Mouse (Mus musculus) CH12.LX (cell line): ENCODE data around the gene Cilp. TPM values are rescaled to one million over a fixed set of nuclear protein-coding genes. Genes with fewer than 3 reads are reported as not detected.

Experiments
- DNase-seq: peaks from one replicate; pipeline ENCODE4 v3.0.0-alpha.2; 2013; ENCODE audit errors: extremely low read depth
- H3K27ac ChIP-seq: 2 replicates; pipeline ENCODE4 v1.5.1; 2012; ENCODE audit warnings: low read depth, mild to moderate bottlenecking, control low read depth, moderate library complexity; ENCODE audit not compliant: insufficient read depth
- H3K27me3 ChIP-seq: replicated peaks from 2 replicates; pipeline ENCODE3; 2012; ENCODE audit warnings: inconsistent platforms
- H3K36me3 ChIP-seq, 2 experiments: replicated peaks in 1 of 2; 2 replicates each; pipeline versions ENCODE3 to v1.6.1; 2012; ENCODE audit warnings: inconsistent platforms in 1 of 2, low read length in 1 of 2, mild to moderate bottlenecking in 1 of 2, mixed read lengths in 1 of 2, moderate library complexity in 1 of 2; ENCODE audit not compliant: control insufficient read depth in 1 of 2, insufficient read depth in 1 of 2
- H3K4me1 ChIP-seq, 2 experiments: 2 replicates each; pipeline ENCODE4 v1.6.1; 2012; ENCODE audit warnings: inconsistent platforms in 1 of 2, moderate library complexity in 1 of 2; ENCODE audit not compliant: insufficient read depth in 2 of 2, control insufficient read depth in 1 of 2
- H3K4me2 ChIP-seq: 2 replicates; pipeline ENCODE4 v1.6.1; 2012; ENCODE audit warnings: low read depth, mild to moderate bottlenecking, control low read depth; ENCODE audit not compliant: poor library complexity, insufficient read depth, severe bottlenecking
- H3K4me3 ChIP-seq, 3 experiments: fragments of 150-350 bp in 1 of 3; sonication (generic) in 1 of 3; replicated peaks in 1 of 3; 2 replicates each; pipeline versions ENCODE3 to v1.5.1; 2011 to 2012; ENCODE audit warnings: low read depth in 2 of 3, low read length in 2 of 3, mild to moderate bottlenecking in 2 of 3, moderate library complexity in 2 of 3, control low read depth in 1 of 3, improper control_type of control experiment in 1 of 3, inconsistent platforms in 1 of 3, mixed read lengths in 1 of 3; ENCODE audit not compliant: poor library complexity in 1 of 3
- H3K79me2 ChIP-seq: replicated peaks from 2 replicates; pipeline ENCODE4 v1.6.1; 2012; ENCODE audit warnings: mild to moderate bottlenecking, moderate library complexity; ENCODE audit not compliant: control insufficient read depth, poor library complexity, insufficient read depth, severe bottlenecking; ENCODE audit errors: extremely low read depth
- H3K9ac ChIP-seq: 2 replicates; pipeline ENCODE4 v1.6.1; 2012; ENCODE audit warnings: low read depth, mild to moderate bottlenecking, control low read depth, moderate library complexity; ENCODE audit not compliant: insufficient read depth
- H3K9me3 ChIP-seq: replicated peaks from 2 replicates; pipeline ENCODE3; 2012; ENCODE audit warnings: low read length, inconsistent platforms, mixed read lengths
- BHLHE40 ChIP-seq: IDR thresholded peaks from 2 replicates; pipeline ENCODE4 v1.6.1; 2011; ENCODE audit warnings: mild to moderate bottlenecking, low read depth, low read length, improper control_type of control experiment
- CHD1 ChIP-seq: IDR thresholded peaks from 2 replicates; pipeline ENCODE4 v1.6.1; 2012; ENCODE audit warnings: low read depth, low read length, improper control_type of control experiment, inconsistent platforms
- CHD2 ChIP-seq: IDR thresholded peaks from 2 replicates; pipeline ENCODE4 v1.6.1; 2011; ENCODE audit warnings: low read length, improper control_type of control experiment
- CTCF ChIP-seq, 2 experiments: IDR thresholded peaks in 1 of 2; conservative IDR thresholded peaks in 1 of 2; 2 replicates each; pipeline ENCODE4 v1.5.1; 2011 to 2012; ENCODE audit warnings: low read depth in 2 of 2, low read length in 2 of 2, improper control_type of control experiment in 1 of 2, inconsistent platforms in 1 of 2, mild to moderate bottlenecking in 1 of 2, moderate library complexity in 1 of 2
- ELF1 ChIP-seq: IDR thresholded peaks from 2 replicates; pipeline ENCODE4 v1.6.1; 2014; ENCODE audit warnings: low read depth, mild to moderate bottlenecking, inconsistent platforms, low read length, improper control_type of control experiment
- EP300 ChIP-seq: IDR thresholded peaks from 2 replicates; pipeline ENCODE4 v1.6.1; 2011; ENCODE audit warnings: low read length, improper control_type of control experiment
- GABPA ChIP-seq: IDR thresholded peaks from 2 replicates; pipeline ENCODE4 v1.6.1; 2012; ENCODE audit warnings: low read depth, low read length, improper control_type of control experiment, inconsistent platforms; ENCODE audit not compliant: insufficient replicate concordance
- IRF4 ChIP-seq: IDR thresholded peaks from 2 replicates; pipeline ENCODE4 v1.6.1; 2014; ENCODE audit warnings: low read depth, mild to moderate bottlenecking, inconsistent platforms, low read length, improper control_type of control experiment
- JUN ChIP-seq: IDR thresholded peaks from 2 replicates; pipeline ENCODE4 v1.6.1; 2011; ENCODE audit warnings: low read depth, mild to moderate bottlenecking, low read length, improper control_type of control experiment, moderate library complexity; ENCODE audit not compliant: insufficient read depth
- JUND ChIP-seq: conservative IDR thresholded peaks from 2 replicates; pipeline ENCODE4 v1.6.1; 2011; ENCODE audit warnings: low read depth, low read length, improper control_type of control experiment
- MAFK ChIP-seq: IDR thresholded peaks from 2 replicates; pipeline ENCODE4 v1.6.1; 2011; ENCODE audit warnings: low read length, improper control_type of control experiment; ENCODE audit not compliant: insufficient replicate concordance
- MAX ChIP-seq: IDR thresholded peaks from 2 replicates; pipeline ENCODE4 v1.6.1; 2011; ENCODE audit warnings: low read length, improper control_type of control experiment
- MAZ ChIP-seq: IDR thresholded peaks from 2 replicates; pipeline ENCODE4 v1.6.1; 2012; ENCODE audit warnings: low read depth, mild to moderate bottlenecking, inconsistent platforms, low read length, improper control_type of control experiment, moderate library complexity
- MXI1 ChIP-seq: IDR thresholded peaks from 2 replicates; pipeline ENCODE4 v1.6.1; 2011; ENCODE audit warnings: mild to moderate bottlenecking, low read depth, low read length, improper control_type of control experiment
- POLR2A ChIP-seq: IDR thresholded peaks from 2 replicates; pipeline ENCODE4 v1.6.1; 2011; ENCODE audit warnings: low read depth, mild to moderate bottlenecking, improper control_type of control experiment, low read length
- POLR2AphosphoS2 ChIP-seq: IDR thresholded peaks from 2 replicates; pipeline ENCODE4 v1.6.1; 2011; ENCODE audit warnings: low read depth, low read length, improper control_type of control experiment
- RCOR1 ChIP-seq: conservative IDR thresholded peaks from 2 replicates; pipeline ENCODE4 v1.6.1; 2012; ENCODE audit warnings: low read depth, mild to moderate bottlenecking, inconsistent platforms, low read length, improper control_type of control experiment
- SIN3A ChIP-seq: IDR thresholded peaks from 2 replicates; pipeline ENCODE4 v1.6.1; 2012; ENCODE audit warnings: low read length, improper control_type of control experiment, inconsistent platforms
- TBP ChIP-seq: conservative IDR thresholded peaks from 2 replicates; pipeline ENCODE4 v1.6.1; 2011; ENCODE audit warnings: low read depth, low read length, improper control_type of control experiment
- USF1 ChIP-seq: IDR thresholded peaks from 2 replicates; pipeline ENCODE4 v1.6.1; 2014; ENCODE audit warnings: low read depth, mild to moderate bottlenecking, inconsistent platforms, low read length, improper control_type of control experiment
- ZKSCAN1 ChIP-seq: IDR thresholded peaks from 2 replicates; pipeline ENCODE4 v1.6.1; 2012; ENCODE audit warnings: low read depth, inconsistent platforms, low read length, improper control_type of control experiment, borderline replicate concordance
- ZMIZ1 ChIP-seq: IDR thresholded peaks from 2 replicates; pipeline ENCODE4 v1.6.1; 2012; ENCODE audit warnings: low read depth, mild to moderate bottlenecking, inconsistent platforms, low read length, improper control_type of control experiment
- ZNF384 ChIP-seq: IDR thresholded peaks from 2 replicates; pipeline ENCODE4 v1.6.1; 2012; ENCODE audit warnings: low read depth, low read length, improper control_type of control experiment, inconsistent platforms
- dilution Hi-C: fragments of 300-500 bp; cut with MboI; formaldehyde crosslinking; loops from 2 replicates; pipeline ENCODE4 v1.14.3; 2020; ENCODE audit warnings: low sequenced_read_pairs; ENCODE audit not compliant: extremely low pct_unique_long_range_greater_than_20kb, extremely low pct_ligation_motif_present
- in situ Hi-C: fragments of 300-500 bp; cut with MboI; formaldehyde crosslinking; loops from 3 replicates; pipeline ENCODE4 v1.14.3; 2019; ENCODE audit warnings: low sequenced_read_pairs, low pct_ligation_motif_present, low pct_unique_long_range_greater_than_20kb, mixed read lengths
- polyA plus RNA-seq: library from polyadenylated mRNA; unstranded; fragments of >175 nt; gene quantifications from 2 replicates; pipeline ENCODE4 v1.2.1, GENCODE M21; 2012; ENCODE audit warnings: low read depth; ENCODE audit not compliant: insufficient read length
- total RNA-seq, 2 experiments: library from RNA; depleted of rRNA; stranded (reverse); fragments of 300-350 nt in 1 of 2; fragments of >200 nt in 1 of 2; gene quantifications; 2 replicates each; pipeline ENCODE4 v1.2.3; 2012 to 2014

The Cilp gene
- total and polyA plus RNA-seq, 3 experiments: not detected

DNA sequence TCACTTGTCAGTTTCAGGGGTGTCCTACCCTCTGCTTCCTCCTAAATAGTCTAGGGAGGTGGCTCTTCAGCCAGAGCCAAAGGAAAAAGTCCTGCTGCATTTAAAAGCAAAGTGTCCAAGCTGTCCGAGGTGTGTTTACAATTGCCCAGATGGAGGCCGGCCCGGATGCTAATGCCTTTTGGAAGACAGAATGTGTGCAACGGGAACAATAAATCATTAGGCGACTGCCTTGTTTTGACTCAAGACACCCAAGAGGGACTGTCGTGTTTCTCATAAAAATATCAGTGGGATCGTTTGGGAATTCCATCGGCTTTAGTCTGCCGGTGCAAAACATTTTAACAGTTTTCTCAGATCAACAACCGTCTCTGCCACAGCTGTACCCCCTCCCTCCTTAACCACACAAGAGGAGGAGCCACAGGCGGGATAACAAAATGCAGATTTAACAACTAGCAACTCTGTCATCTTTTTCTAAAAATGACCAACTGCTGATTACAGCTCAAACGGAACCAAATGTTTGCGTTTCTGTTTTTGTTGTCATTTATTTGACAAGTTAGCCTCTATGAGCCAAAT, 26.7 kb upstream of the Cilp start:
- TF ChIP-seq GABPA: no peak
- no peak for TF ChIP-seq ELF1
- no peak for TF ChIP-seq JUN
- TF ChIP-seq MXI1: no peak
- TF ChIP-seq CHD1: no peak
- no peak for TF ChIP-seq ZNF384
- TF ChIP-seq POLR2A: no peak
- TF ChIP-seq CTCF (conservative IDR thresholded peaks at IDR 0.05 in 1 of 2, IDR thresholded peaks at IDR 0.05 in 1 of 2; ENCODE audit: low read depth in 2 of 2, low read length in 2 of 2): no peak
- TF ChIP-seq JUND: no peak
- no peak for TF ChIP-seq IRF4
- TF ChIP-seq BHLHE40: no peak
- TF ChIP-seq EP300: no peak
- TF ChIP-seq ZMIZ1: no peak
- TF ChIP-seq MAFK: no peak
- no peak for TF ChIP-seq MAZ
- TF ChIP-seq RCOR1: no peak
- no peak for TF ChIP-seq POLR2AphosphoS2
- TF ChIP-seq MAX: no peak
- no peak for TF ChIP-seq TBP
- no peak for TF ChIP-seq USF1
- DNase-seq: no peak
- dilution Hi-C loops: no loop called here
- Histone ChIP-seq H3K27me3 (no peaks in the 10 kb centered on the region), H3K4me2 (no peak overlapping the region), H3K36me3 (peaks cover 2% of the 10 kb centered on the region in 2 experiments), H3K4me1 (peaks cover 2 to 11% of the 10 kb centered on the region in 2 experiments; a peak in 3 of 4 replicates), H3K4me3 (no peak overlapping the region), H3K9me3 (no peaks in the 10 kb centered on the region), H3K27ac (no peak overlapping the region), H3K9ac (no peak overlapping the region), H3K79me2 (no peaks in the 10 kb centered on the region)
- in situ Hi-C loops: no loop called here

DNA sequence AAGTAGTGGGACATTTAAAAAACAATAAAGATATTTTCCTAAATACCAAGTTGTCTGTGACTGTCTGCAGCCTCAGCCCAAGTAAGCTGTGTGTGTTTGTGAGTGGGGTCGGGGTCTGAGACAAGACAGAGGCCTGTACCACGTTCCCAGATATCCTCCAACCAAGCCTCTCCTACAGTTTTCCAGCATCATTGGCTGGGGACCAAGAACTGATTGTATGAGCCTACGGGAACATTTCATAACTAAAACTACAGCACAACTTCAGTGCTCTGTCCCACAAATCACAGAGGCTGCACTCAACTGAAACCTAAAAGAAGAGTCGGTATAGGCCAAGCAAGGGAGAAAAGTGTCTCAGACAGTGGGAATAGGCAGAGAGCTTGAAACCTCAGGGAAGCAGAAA, 25.8 kb upstream of the Cilp start:
- H3K36me3 ChIP-seq: peaks cover 0 to 2% of the 10 kb centered on the region in 2 experiments
- H3K79me2 ChIP-seq: no peaks in the 10 kb centered on the region
- no peak overlapping the region for H3K4me2 ChIP-seq
- H3K27ac ChIP-seq: no peak overlapping the region
- no peaks in the 10 kb centered on the region for H3K9me3 ChIP-seq
- H3K4me1 ChIP-seq: peaks cover 2 to 16% of the 10 kb centered on the region in 2 experiments; a peak in 3 of 4 replicates
- dilution Hi-C loops: no loop called here
- in situ Hi-C loops: no loop called here
- H3K9ac ChIP-seq: no peak overlapping the region
- TF ChIP-seq POLR2A (no peak), CHD2 (no peak), SIN3A (no peak), ZKSCAN1 (no peak)
- no peak for DNase-seq
- no peak overlapping the region for H3K4me3 ChIP-seq
- peaks cover 3% of the 10 kb centered on the region for H3K27me3 ChIP-seq
